Mouse (Mus musculus) adipose tissue, adult 10 weeks (tissue): Measurements from ENCODE around the gene Smpd3. TPM values are rescaled to one million over a fixed set of nuclear protein-coding genes. Genes with fewer than 3 reads are reported as not detected.

Experiments used
- polyA plus RNA-seq: library from polyadenylated mRNA; stranded (reverse); fragments of 350-450 nt; fragmentation: Illumina TruSeq; extraction: RNeasy Lipid Tissue Mini Kit (QIAGEN cat#74804); gene quantifications from one replicate; pipeline ENCODE4 v1.2.3, GENCODE M21; 2014; ENCODE audit warnings: low read depth, low replicate concordance

Smpd3 gene
- 8.6 TPM for polyA plus RNA-seq

DNA sequence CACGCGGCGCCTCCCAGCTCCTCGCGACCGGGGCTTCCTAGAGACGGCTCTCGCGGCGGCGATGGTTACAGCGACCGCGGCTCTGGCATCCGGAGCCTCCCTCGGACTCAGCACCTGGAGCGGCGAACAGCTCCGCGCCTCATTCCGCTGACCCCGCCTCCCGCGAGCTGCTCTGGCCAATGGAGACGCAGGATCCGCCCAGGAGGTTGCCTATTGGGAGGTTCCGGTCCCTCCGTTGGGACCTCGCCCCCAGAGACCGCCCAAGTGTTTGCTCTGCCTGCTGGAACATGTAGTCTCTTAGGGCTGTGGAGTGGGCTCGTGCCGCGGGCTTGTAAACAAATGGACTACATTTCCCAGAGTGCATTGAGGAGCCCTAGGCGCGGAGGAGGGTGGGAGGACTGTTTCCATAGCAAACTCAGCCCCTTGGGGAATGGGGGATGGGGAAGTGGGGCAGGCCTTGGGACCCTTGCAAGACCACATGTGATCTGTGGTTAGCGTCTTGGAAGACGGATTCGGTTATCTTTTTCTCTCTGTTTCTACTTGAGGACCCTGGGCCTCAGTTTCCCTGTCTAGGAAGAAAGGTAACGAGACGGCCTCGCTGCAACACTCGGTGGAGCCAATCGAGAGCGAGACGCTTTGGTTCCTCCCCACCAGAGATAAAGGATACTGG is at the start of gene Smpd3:
TSS of gene Smpd3 (minus strand) at position 137 of the 670 bp plus-strand sequence.

DNA sequence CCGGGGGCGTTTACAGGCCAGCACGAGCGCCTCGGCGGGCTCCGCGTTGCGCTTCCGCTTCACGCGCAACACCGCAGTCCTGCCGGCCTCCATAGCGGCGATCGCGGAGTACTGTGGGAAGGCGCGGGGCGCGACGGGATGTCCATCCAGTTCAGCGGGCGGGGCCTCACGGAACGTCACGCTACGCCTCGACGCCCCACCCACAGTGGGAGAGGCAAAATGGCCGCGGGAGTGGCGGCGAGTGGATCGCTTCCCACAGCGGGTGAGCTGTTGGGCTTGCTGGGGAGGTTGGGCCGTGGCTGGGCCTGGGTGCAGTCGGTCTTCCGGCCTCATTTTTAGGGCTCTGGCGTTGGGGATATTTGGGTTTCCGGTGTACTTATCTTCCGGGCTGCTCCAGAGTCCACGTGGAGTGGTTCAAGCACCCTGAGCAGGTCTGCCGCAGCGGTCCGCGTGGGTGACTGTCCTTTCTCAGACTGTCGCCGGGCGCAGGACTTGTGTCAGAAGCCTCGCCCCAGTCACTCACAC is 126.9 kb downstream of the Smpd3 start, which contains the start of the genes Slc7a6os and Prmt7:
TSS of gene Slc7a6os (minus strand) at position 115 of the 525 bp plus-strand sequence.
TSS of gene Prmt7 (plus strand) at position 116 of the 525 bp plus-strand sequence.

Other genes with a start within 250 kb of the Smpd3 start
- 76.6 TPM for gene Esrp2, start 201.0 kb downstream of the Smpd3 start, polyA plus RNA-seq
- 25.5 TPM for gene Pla2g15, start 187.6 kb downstream of the Smpd3 start, polyA plus RNA-seq
- gene Slc7a6, start 169.1 kb downstream of the Smpd3 start, polyA plus RNA-seq, result 12.6 TPM
- 30.5 TPM for gene Slc7a6os, start 127.1 kb downstream of the Smpd3 start, polyA plus RNA-seq
- 19.5 TPM for gene Prmt7, start 127.1 kb downstream of the Smpd3 start, polyA plus RNA-seq
- gene Zfp90, start 77.3 kb upstream of the Smpd3 start, polyA plus RNA-seq, result 7.9 TPM
- not detected for gene 6030452D12Rik, start 162.5 kb upstream of the Smpd3 start, polyA plus RNA-seq
- gene Cdh3, start 172.9 kb upstream of the Smpd3 start, polyA plus RNA-seq, result 26.5 TPM
- 7.3 TPM for gene Gm10073, start 235.5 kb upstream of the Smpd3 start, polyA plus RNA-seq